Mouse (Mus musculus): Measurements from ENCODE around the gene Slc11a1. TPM values are rescaled to one million over a fixed set of nuclear protein-coding genes. Genes with fewer than 3 reads are reported as not detected.

Slc11a1 gene
- total RNA-seq, 1 experiment from 2014 or later: 1.2 TPM

DNA sequence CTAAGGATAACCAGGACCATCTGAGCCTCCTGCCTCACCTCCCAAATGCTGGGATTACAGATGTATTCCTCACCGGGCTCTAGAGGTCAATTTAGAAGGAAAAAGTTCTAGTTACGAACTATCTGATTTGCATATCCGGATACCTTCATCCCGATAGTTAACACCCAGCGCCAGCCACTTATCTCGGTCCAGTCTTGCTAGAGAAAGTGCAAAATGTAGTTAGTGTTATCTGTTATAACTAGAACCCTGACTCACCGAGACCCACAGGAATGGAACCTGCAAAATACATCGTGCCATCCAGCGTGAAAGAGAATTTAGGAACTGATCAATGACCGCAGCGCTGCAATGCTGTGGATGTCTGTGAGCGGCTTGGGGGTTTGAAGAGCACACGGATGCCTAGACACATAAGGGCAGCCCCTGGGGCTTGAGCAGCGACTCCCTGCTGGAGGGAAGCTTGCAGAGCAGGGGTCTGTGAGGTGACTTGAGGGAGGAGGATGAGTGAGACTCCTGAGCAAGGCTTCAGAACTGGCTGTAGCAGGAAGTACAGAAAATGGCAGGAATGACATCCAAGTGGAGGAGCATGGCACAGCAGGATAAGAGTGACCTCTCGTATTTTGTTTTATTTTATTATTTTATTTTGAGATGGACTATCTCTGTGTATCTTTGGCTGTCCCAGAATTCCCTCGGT lies 26.2 kb downstream of the Slc11a1 start:
- no peak for ATAC-seq (replicated peaks; ENCODE audit: low read depth, poor library complexity, severe bottlenecking)

GRCm38 (mm10) chr1:74404206-74404605 lies 29.2 kb downstream of the Slc11a1 start:
- no peak for ATAC-seq (replicated peaks; ENCODE audit: low read depth, poor library complexity, severe bottlenecking)

GRCm38 (mm10) chr1:74408589-74409504 lies 33.9 kb downstream of the Slc11a1 start, which contains the start of gene Vil1:
Vil1 (plus strand) TSS chr1:74409376.
- no peak for ATAC-seq (replicated peaks; ENCODE audit: low read depth, poor library complexity, severe bottlenecking)

DNA sequence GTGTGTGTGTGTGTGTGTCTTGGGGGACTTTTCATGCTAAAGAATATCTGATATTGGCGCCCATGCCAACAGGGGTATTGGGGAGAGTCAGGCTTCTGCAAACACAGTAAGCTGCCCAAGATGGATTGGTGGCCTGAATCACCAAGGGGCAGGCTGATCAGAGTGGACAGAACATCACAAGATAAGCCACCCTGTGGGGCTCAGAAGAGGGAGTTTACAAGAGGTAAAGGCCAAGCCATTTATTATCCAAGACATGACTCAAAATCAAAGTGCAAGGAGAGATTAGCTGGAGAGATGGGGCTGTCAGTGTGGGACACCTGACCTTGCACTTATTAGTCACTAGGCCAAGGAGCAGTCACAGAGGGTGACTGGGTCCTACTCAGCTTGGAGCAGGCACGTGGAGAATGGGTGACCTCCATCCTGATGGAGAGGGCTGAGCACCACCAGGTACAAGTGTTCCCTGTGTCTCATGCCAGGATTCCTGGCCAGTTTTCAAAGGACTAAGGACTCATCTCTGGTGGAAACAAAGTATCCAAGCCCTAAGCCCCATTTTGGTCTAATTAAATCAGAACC lies 36.8 kb downstream of the Slc11a1 start:
- ATAC-seq (replicated peaks; ENCODE audit: low read depth, poor library complexity, severe bottlenecking): no peak

DNA sequence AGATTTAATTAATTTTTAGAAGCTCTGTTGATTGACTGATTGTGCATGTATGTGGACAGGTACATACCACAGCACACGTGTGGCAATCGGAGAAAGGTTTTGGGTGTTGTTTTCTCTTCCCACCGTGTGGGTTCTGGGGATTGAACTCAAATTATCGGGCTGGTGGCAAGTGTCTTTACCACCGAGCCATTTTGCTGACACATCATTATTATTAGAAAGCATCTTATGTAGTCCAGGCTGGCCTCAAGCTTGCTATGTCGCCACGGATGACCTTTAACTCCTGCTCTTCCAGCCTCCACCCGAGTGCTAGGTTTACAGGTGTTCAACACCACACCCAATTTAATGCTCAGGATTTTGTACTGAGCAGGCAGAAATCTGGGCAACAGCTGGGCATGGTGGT lies 37.7 kb downstream of the Slc11a1 start:
- ATAC-seq (replicated peaks; ENCODE audit: low read depth, poor library complexity, severe bottlenecking): no peak

DNA sequence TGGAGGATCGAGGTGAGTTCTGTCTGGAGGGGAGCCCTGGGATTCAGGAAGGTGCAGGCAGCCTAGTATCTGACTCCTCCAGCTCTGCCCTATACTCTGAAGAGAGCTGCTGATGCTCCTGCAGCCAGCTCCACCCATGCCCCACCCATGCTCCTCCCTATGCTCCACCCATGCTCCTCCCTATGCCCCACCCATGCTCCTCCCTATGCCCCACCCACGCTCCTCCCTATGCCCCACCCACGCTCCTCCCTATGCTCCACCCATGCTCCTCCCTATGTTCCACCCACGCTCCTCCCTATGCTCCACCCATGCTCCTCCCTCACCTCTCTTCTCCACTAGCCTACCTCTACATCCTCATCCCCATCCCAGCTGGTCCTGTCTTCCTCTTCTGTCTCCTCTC lies 40.1 kb downstream of the Slc11a1 start:
- peak; percentile 82 for ATAC-seq (replicated peaks; ENCODE audit: low read depth, poor library complexity, severe bottlenecking)

- no peak for ATAC-seq (replicated peaks; ENCODE audit: low read depth, poor library complexity, severe bottlenecking)
Measured at GRCm38 (mm10) chr1:74418747-74419439, 43.9 kb downstream of the Slc11a1 start.

GRCm38 (mm10) chr1:74419440-74419794 lies 44.4 kb downstream of the Slc11a1 start:
- no peak for ATAC-seq (replicated peaks; ENCODE audit: low read depth, poor library complexity, severe bottlenecking)

- ATAC-seq (replicated peaks; ENCODE audit: low read depth, poor library complexity, severe bottlenecking): no peak
Measured at GRCm38 (mm10) chr1:74423147-74423546, 48.2 kb downstream of the Slc11a1 start.

- peak; percentile 33; the same call in 1 of the 2 replicates for ATAC-seq (replicated peaks; ENCODE audit: low read depth, poor library complexity, severe bottlenecking)
Measured at GRCm38 (mm10) chr1:74425845-74426244, 50.9 kb downstream of the Slc11a1 start.

- no peak for ATAC-seq (replicated peaks; ENCODE audit: low read depth, poor library complexity, severe bottlenecking)
Measured at GRCm38 (mm10) chr1:74433220-74433619, 58.2 kb downstream of the Slc11a1 start.

- ATAC-seq (replicated peaks; ENCODE audit: low read depth, poor library complexity, severe bottlenecking): 0 out of 2 replicates have a peak, but pooled peaks have one; percentile 10
Measured at GRCm38 (mm10) chr1:74434596-74434995, 59.6 kb downstream of the Slc11a1 start.

GRCm38 (mm10) chr1:74435563-74435962 lies 60.6 kb downstream of the Slc11a1 start:
- ATAC-seq (replicated peaks; ENCODE audit: low read depth, poor library complexity, severe bottlenecking): peak; percentile 67

Other genes starting within 250 kb of the Slc11a1 start
- gene Rufy4, start 249.7 kb upstream of the Slc11a1 start, total RNA-seq (2017): 3.8 and 4.0 TPM in 2 replicates
- 9.4 and 9.6 TPM in 2 replicates for gene Cxcr2, start 221.2 kb upstream of the Slc11a1 start, total RNA-seq (2017)
- gene Cxcr1, start 180.6 kb upstream of the Slc11a1 start, total RNA-seq (2017): not detected in 2 replicates
- gene Arpc2, start 139.1 kb upstream of the Slc11a1 start, total RNA-seq (2017): 298 and 302 TPM in 2 replicates
- not detected in 2 replicates for gene Gpbar1, start 96.6 kb upstream of the Slc11a1 start, total RNA-seq (2017)
- 84.2 and 100 TPM in 2 replicates for gene Aamp, start 90.5 kb upstream of the Slc11a1 start, total RNA-seq (2017)
- 11.6 and 17.2 TPM in 2 replicates for gene Pnkd, start 90.3 kb upstream of the Slc11a1 start, total RNA-seq (2017)
- gene Tmbim1, start 69.6 kb upstream of the Slc11a1 start, total RNA-seq (2017): 16.1 and 19.7 TPM in 2 replicates
- gene Catip, start 13.1 kb upstream of the Slc11a1 start, total RNA-seq (2017): not detected in 2 replicates
- gene Ctdsp1, start 16.3 kb downstream of the Slc11a1 start, total RNA-seq (2017): 31.6 and 48.0 TPM in 2 replicates
- 0.05 TPM in 1 of 2 replicates, not detected in the other for gene Vil1, start 34.2 kb downstream of the Slc11a1 start, total RNA-seq (2017)
- gene Cnot9, start 130.9 kb downstream of the Slc11a1 start, total RNA-seq (2017): 103 and 104 TPM in 2 replicates
- 0.09 and 0.19 TPM in 2 replicates for gene Plcd4, start 167.7 kb downstream of the Slc11a1 start, total RNA-seq (2017)
- gene Usp37, start 169.1 kb downstream of the Slc11a1 start, total RNA-seq (2017): 54.4 and 58.5 TPM in 2 replicates
- 10.9 and 12.5 TPM in 2 replicates for gene Zfp142, start 213.1 kb downstream of the Slc11a1 start, total RNA-seq (2017)
- gene Bcs1l, start 213.1 kb downstream of the Slc11a1 start, total RNA-seq (2017): 14.9 and 23.7 TPM in 2 replicates
- 18.2 and 18.3 TPM in 2 replicates for gene Rnf25, start 226.2 kb downstream of the Slc11a1 start, total RNA-seq (2017)
- 0.18 and 0.92 TPM in 2 replicates for gene Stk36, start 226.2 kb downstream of the Slc11a1 start, total RNA-seq (2017)